Mouse (Mus musculus) right cerebral cortex, adult 18-20 months (tissue): Measurements from ENCODE around the gene Rapgef6.

Experiments
- DNase-seq: peaks from one replicate; pipeline ENCODE4 v3.0.0; 2022; ENCODE audit warnings: mixed read lengths

The Rapgef6 gene

GRCm38 (mm10) chr11:54695951-54696350 lies 173.3 kb downstream of the Rapgef6 start:
- DNase-seq: no peak

- no peak for DNase-seq
Measured at GRCm38 (mm10) chr11:54697611-54698010, 175.0 kb downstream of the Rapgef6 start.

- no peak for DNase-seq
Measured at GRCm38 (mm10) chr11:54698636-54699035, 176.0 kb downstream of the Rapgef6 start.

GRCm38 (mm10) chr11:54699972-54700371 lies 177.3 kb downstream of the Rapgef6 start:
- DNase-seq: no peak

GRCm38 (mm10) chr11:54701848-54702247 lies 179.2 kb downstream of the Rapgef6 start:
- DNase-seq: no peak

GRCm38 (mm10) chr11:54703306-54703705 lies 180.7 kb downstream of the Rapgef6 start:
- peak; percentile 75 for DNase-seq

- DNase-seq: no peak
Measured at GRCm38 (mm10) chr11:54708153-54708552, 185.5 kb downstream of the Rapgef6 start.

- DNase-seq: no peak
Measured at GRCm38 (mm10) chr11:54709645-54710044, 187.0 kb downstream of the Rapgef6 start.

- no peak for DNase-seq
Measured at GRCm38 (mm10) chr11:54710512-54711293, 188.1 kb downstream of the Rapgef6 start.

- no peak for DNase-seq
Measured at GRCm38 (mm10) chr11:54712849-54713248, 190.2 kb downstream of the Rapgef6 start.

- no peak for DNase-seq
Measured at GRCm38 (mm10) chr11:54717893-54718292, 195.2 kb downstream of the Rapgef6 start.

GRCm38 (mm10) chr11:54718601-54719000 lies 196.0 kb downstream of the Rapgef6 start:
- no peak for DNase-seq

- DNase-seq: no peak
Measured at GRCm38 (mm10) chr11:54722057-54722456, 199.4 kb downstream of the Rapgef6 start.

GRCm38 (mm10) chr11:54724353-54725034 lies 201.8 kb downstream of the Rapgef6 start:
- DNase-seq: peak; percentile 55

GRCm38 (mm10) chr11:54726571-54727062 lies 204.0 kb downstream of the Rapgef6 start:
- DNase-seq: peak; percentile 47

- peak; percentile 17 for DNase-seq
Measured at GRCm38 (mm10) chr11:54727327-54727901, 204.8 kb downstream of the Rapgef6 start.

- DNase-seq: no peak
Measured at GRCm38 (mm10) chr11:54728371-54728770, 205.7 kb downstream of the Rapgef6 start.

GRCm38 (mm10) chr11:54729311-54729710 lies 206.7 kb downstream of the Rapgef6 start:
- no peak for DNase-seq

GRCm38 (mm10) chr11:54730931-54731330 lies 208.3 kb downstream of the Rapgef6 start:
- DNase-seq: no peak

- no peak for DNase-seq
Measured at GRCm38 (mm10) chr11:54731367-54731766, 208.7 kb downstream of the Rapgef6 start.

GRCm38 (mm10) chr11:54733546-54733945 lies 210.9 kb downstream of the Rapgef6 start:
- DNase-seq: no peak

GRCm38 (mm10) chr11:54735114-54735513 lies 212.5 kb downstream of the Rapgef6 start:
- no peak for DNase-seq

- DNase-seq: no peak
Measured at GRCm38 (mm10) chr11:54736903-54737302, 214.3 kb downstream of the Rapgef6 start.
